Mouse (Mus musculus): ENCODE data around the gene Tet1.
"Not testable (repeated sequence)": the region's sequence is repeated elsewhere in the genome, so short reads cannot be mapped to it uniquely, and the experiment has no call there.

Tet1 gene

GRCm38 (mm10) chr10:62843787-62844491 is 64.9 kb downstream of the Tet1 start:
- no peak for DNase-seq

GRCm38 (mm10) chr10:62841901-62842447 is 66.8 kb downstream of the Tet1 start:
- DNase-seq, result no peak

- no peak for DNase-seq
Observed at GRCm38 (mm10) chr10:62840687-62841086, 68.1 kb downstream of the Tet1 start.

GRCm38 (mm10) chr10:62837987-62838386 is 70.8 kb downstream of the Tet1 start:
- no peak for DNase-seq

DNA sequence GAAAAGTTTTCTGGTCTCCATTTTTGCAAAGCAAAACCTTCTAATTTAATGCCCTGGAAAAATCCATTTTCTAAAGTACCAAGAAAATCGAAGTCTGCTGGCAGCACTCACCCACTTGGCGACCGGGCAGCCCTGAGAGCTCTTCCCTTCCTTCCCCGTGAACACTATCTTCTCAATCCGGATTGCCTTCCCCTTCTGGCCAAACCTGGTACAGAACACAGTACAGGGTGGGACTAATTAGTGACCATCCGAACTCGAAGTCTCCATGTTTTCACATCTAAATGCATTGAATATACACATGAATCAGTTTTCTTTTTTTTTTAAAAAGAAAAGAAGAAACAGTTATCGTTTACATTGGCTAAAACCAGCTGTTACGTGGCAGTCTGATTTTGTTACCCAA is 76.0 kb downstream of the Tet1 start:
- no peak for DNase-seq

DNA sequence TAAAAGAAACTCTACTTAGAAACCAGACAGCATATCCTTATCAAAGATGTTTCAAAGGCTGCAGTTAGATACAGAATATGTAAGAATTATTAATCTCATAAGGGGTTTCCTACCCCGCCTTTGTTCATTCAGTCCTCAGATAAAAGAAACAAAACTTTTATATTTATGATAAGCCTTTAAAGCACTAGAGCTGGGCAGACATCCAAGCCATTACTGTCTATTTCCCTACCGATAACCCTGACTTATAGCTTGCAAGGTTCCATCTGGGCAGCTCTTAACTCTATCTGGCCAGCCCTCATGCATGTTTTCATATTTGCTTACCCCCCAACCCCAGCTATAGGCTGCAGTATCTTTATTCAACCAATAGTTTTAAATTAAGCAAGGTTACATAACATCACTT is 77.2 kb downstream of the Tet1 start:
- no peak for DNase-seq

DNA sequence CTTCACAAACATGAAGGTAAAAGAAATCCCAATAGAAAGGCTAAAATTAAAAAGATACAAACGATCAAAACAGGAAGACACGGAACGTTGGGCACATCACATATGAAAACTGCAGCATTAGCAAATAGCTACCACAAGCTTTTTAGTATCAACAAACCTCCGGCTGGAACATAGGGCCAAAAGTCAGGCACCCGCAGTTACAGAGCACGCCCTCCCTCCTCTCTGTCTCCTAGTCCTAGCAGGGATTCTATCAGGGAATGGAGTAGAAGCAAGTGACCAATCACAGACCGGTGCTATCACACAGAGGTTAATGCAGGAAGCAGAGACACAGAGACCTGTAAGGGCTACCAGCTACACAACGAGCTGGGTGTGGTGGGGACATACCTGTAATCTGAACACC is 84.3 kb downstream of the Tet1 start:
- no peak for DNase-seq

DNA sequence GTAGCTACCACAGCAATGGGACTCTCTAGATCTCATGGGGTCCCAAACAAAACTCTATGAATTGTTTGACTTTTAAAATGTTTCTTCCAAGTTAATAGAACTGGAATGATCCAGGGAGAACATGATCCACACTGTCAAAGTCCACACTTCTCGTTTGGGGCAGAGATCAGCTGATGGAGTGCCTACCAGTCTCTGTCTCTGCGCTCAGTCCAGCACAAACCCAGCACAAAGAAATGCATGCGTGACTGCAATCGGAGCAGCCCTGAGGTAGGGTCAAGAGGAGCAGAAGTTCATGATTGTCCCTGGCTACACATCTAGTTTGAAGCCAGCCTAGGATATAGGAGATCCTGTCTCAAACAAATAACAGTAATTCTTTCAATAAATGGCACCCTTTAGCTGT is 85.4 kb downstream of the Tet1 start:
- DNase-seq, result no peak

- DNase-seq, result no peak
Observed at GRCm38 (mm10) chr10:62810010-62810409, 98.8 kb downstream of the Tet1 start.

- DNase-seq, result no peak
Observed at GRCm38 (mm10) chr10:62808766-62809165, 100.0 kb downstream of the Tet1 start.

- DNase-seq, result no peak
Observed at GRCm38 (mm10) chr10:62808316-62808715, 100.5 kb downstream of the Tet1 start.

DNA sequence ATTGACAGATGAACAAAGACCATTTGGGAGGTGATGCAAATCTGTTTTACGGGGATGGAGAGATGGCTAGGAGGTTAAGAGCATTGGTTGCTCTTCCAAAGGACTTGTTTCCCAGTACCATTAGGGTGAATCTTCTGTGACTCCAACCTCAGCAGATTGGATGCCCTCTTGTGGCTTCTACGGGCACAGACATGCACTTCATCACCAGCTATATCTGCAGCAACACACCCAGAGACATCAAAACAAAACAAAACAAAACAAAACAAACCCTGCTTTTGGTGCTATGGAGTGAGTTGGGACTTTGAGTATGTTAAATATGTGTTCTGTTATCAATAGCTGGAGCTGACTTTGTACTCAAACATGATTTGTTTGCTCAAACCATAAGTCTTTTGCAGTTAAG is 104.7 kb downstream of the Tet1 start:
- DNase-seq, result no peak

GRCm38 (mm10) chr10:62803296-62803695 is 105.5 kb downstream of the Tet1 start:
- no peak for DNase-seq

GRCm38 (mm10) chr10:62794221-62794620 is 114.6 kb downstream of the Tet1 start:
- no peak for DNase-seq

- DNase-seq, result no peak
Observed at GRCm38 (mm10) chr10:62793091-62793453, 115.7 kb downstream of the Tet1 start.

GRCm38 (mm10) chr10:62792177-62793090 is 116.4 kb downstream of the Tet1 start, which contains the start of gene Ccar1:
Ccar1 (minus strand) TSS chr10:62792286.
- DNase-seq, result peak; percentile 98 to 99

GRCm38 (mm10) chr10:62791251-62792176 is 117.3 kb downstream of the Tet1 start:
- DNase-seq, result no peak

DNA sequence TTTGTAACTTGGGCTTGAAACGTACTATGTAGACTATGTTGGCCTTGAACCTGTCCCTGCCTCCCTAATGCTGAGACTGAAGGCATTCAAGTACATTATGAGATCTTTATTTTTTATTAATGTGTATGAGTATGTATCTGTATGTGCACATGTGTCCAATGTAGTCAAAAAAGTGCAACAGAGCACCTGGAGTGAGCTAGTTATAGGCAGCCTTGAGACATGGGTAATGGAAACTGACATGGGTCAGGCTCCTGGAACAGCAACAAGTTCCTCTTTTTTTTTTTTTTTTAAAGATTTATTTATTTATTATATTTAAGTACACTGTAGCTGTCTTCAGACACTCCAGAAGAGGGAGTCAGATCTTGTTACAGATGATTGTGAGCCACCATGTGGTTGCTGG is 127.0 kb downstream of the Tet1 start:
- DNase-seq, result not testable (repeated sequence)
